Mouse (Mus musculus) lung, postnatal 10 days (tissue): ENCODE measurements around the gene Samd4b.

Source experiments
- DNase-seq: peaks from one replicate; pipeline ENCODE4 v3.0.0; 2021

Gene Samd4b

DNA sequence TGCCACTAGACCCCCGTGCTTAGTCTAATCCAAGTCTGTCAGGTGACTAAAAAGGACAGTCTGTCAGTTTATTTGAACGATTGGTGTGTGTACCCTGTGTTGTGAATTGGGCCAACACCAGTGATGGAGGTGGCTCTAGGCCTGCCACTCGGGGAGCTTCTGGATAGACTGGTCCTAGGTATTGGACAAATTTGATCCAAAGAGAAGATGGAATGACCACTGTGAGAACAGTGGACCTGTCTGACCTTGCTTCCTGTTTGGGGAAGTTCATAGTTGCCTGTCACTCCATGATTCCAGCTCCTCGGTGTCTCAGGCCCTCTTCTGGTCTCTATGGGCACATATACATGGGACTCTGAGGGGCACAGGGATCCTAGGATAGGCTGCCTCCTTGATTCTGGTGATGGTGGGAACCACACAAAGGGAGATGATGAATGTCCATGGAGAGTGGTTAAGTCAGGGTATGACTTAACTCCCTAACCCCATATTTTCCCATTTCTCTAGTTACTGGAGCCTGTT lies 246.2 kb downstream of the Samd4b start:
- peak; percentile 3 for DNase-seq

DNA sequence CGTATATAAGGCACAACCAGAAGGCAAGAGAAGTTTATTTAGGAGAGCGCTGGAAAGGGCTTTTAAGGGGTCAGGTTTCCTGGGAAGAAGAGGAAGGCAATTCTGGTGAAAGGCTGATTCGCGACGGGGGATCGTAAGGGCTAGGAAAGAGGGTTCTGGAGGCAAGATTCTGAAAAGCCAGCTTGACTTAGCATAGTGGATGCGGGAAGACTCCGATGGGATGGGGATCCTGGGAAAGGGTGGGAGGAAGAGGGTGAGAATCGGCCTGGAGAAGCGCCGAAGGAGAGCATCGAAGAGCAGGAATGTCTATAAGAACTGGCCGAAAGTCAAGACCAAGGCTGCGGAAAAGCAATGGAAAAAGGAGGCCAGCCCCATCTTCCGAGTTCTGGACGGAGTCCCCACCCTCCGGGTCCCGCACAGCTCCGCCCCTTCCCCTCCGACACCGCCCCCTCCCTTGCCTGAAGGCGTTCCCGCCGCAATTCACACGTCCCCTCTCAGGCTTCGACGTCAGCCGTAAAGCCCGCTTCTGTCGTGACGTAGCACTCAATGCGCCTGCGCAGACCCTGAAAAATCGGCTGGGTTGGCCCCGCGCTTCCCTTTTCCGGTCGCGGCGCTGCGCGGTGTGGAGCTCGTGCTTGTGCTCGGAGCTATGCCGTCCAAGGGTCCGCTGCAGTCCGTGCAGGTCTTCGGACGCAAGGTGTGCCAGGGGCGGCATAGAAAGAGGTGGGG lies 247.6 kb downstream of the Samd4b start, which contains the start of gene Rps16:
Gene Rps16 (plus strand): TSS at position 498 of the 729 bp plus-strand sequence.
- peak; percentile 99 for DNase-seq
